16 mouse cellular contexts compared by ENCODE assay signal in genomic region chr9:119664109-119664508, GRCm38 (mm10). TPM values are rescaled to one million over a fixed set of nuclear protein-coding genes. Genes with fewer than 3 reads are reported as not detected.
DNase-seq lines count a peak whose midpoint lies in the region; TF ChIP-seq lines count a peak whose summit lies in the region.
"Had no signal": no experiment of that assay in that cellular context is flagged by ENCODE, and none has a peak within 500 bp of the region (broad histone marks: within the 10 kb centered on the region; RNA-seq: fewer than 3 reads in every experiment).

No protein-coding gene starts in this region.

- no peak overlapping the region for H3ac ChIP-seq in myocyte (ENCODE audit: control insufficient read depth, insufficient read length)

- H3K79me2 ChIP-seq in myocyte (ENCODE audit: control insufficient read depth, insufficient read depth): no peaks in the 10 kb centered on the region

- no peak overlapping the region for H3K4me2 ChIP-seq in myocyte (ENCODE audit: low read depth)
- H3K4me2 ChIP-seq: liver, embryonic 13.5 days; neural tube, embryonic 13.5 days had no signal

- peak; percentile 10 for DNase-seq in adrenal gland, postnatal 14 days
- no peak for DNase-seq in adrenal gland, adult 2 months
- peak; percentile 8 for DNase-seq in lung, postnatal 36 days
- DNase-seq in lung, postnatal 10 days: no peak
- peak; percentile 38 for DNase-seq in embryo, embryonic 10.5 days (ENCODE audit: low spot score)
- DNase-seq in ovary, adult 18-20 months (ENCODE audit: low spot score): no peak
- DNase-seq in left cerebral cortex, adult 8-10 months (ENCODE audit: low spot score in 2 of 2): no peak
- DNase-seq: gastrocnemius, postnatal 36 days; kidney, postnatal 14 days; liver, embryonic 13.5 days; right cerebral cortex, postnatal 25 days had no signal

- no peak overlapping the region for H3K4me3 ChIP-seq in myocyte
- H3K4me3 ChIP-seq: hindbrain, embryonic 10.5 days; liver, embryonic 13.5 days; neural tube, embryonic 13.5 days had no signal

- H3K36me3 ChIP-seq in myocyte (ENCODE audit: control insufficient read depth, insufficient read depth): no peaks in the 10 kb centered on the region
- H3K36me3 ChIP-seq: hindbrain, embryonic 10.5 days; liver, embryonic 13.5 days; neural tube, embryonic 13.5 days had no signal

- H3K27me3 ChIP-seq in myocyte (ENCODE audit: control insufficient read depth, insufficient read depth, insufficient read length): no peaks in the 10 kb centered on the region
- H3K27me3 ChIP-seq: liver, embryonic 13.5 days; neural tube, embryonic 13.5 days had no signal

- no peak for TF ChIP-seq POLR2A in myocyte (IDR thresholded peaks at IDR 0.05; ENCODE audit: insufficient read length, low read depth)

TF ChIP-seq in myocyte, 11 proteins besides CTCF, POLR2A, EP300 and RAD21:
- TF ChIP-seq REST (IDR thresholded peaks at IDR 0.05; ENCODE audit: insufficient read depth, insufficient read length) (peak; percentile 78), MAX (IDR thresholded peaks at IDR 0.05; ENCODE audit: low read depth) (no peak)

RNA-seq across cellular contexts. Expression of gene Scn10a, which starts 55.0 kb away (rescaled TPM):
- total RNA-seq in adrenal gland, postnatal 14 days (2021): not detected in 2 replicates
- not detected for total RNA-seq in adrenal gland, adult 2 months (2021)
- not detected in 2 replicates for polyA plus RNA-seq in adrenal gland, adult 2 months (2012; rRNA removed)
- polyA plus RNA-seq in myocyte (2012; fragmentation: generic; extraction: Trizol): 1.6 TPM
- total RNA-seq in left cerebral cortex, adult 8-10 months (2022): under 1 TPM; 0.06 to 0.28 (median 0.13) TPM
- total RNA-seq: gastrocnemius, postnatal 36 days had no signal
- polyA plus RNA-seq: forebrain, embryonic 11.5 days; stomach, embryonic 16.5 days had no signal

Comparison
In these comparisons a context has a peak if more than half of its experiments do, and no peak if none do; other contexts are left out.
1. DNase-seq: peak in adrenal gland, postnatal 14 days (single experiment), lung, postnatal 36 days (single experiment) and embryo, embryonic 10.5 days (single experiment); none in adrenal gland, adult 2 months (single experiment), lung, postnatal 10 days (single experiment), ovary, adult 18-20 months (single experiment) and left cerebral cortex, adult 8-10 months (0 of 2).